Mouse (Mus musculus) MEL-GATA-1-ER (cell line): ENCODE results near the gene Cluap1.
"Not testable (repeated sequence)": the region's sequence is repeated elsewhere in the genome, so short reads cannot be mapped to it uniquely, and the experiment has no call there.

ENCODE experiments used
- DNase-seq: peaks from one replicate; pipeline ENCODE4 v3.0.0-alpha.2; 2012; ENCODE audit warnings: low read depth; ENCODE audit errors: extremely low read depth

Cluap1 gene

GRCm38 (mm10) chr16:3934091-3934490 lies 25.5 kb downstream of the Cluap1 start:
- DNase-seq = no peak

- no peak for DNase-seq
These were observed 26.1 kb downstream of the Cluap1 start for GRCm38 (mm10) chr16:3934701-3935100.

GRCm38 (mm10) chr16:3951141-3951540 lies 42.5 kb downstream of the Cluap1 start:
- DNase-seq = peak; percentile 15

GRCm38 (mm10) chr16:3956369-3956768 lies 47.8 kb downstream of the Cluap1 start:
- no peak for DNase-seq

- no peak for DNase-seq
These were observed 50.7 kb downstream of the Cluap1 start for GRCm38 (mm10) chr16:3959261-3959660.

- no peak for DNase-seq
These were observed 56.4 kb downstream of the Cluap1 start for GRCm38 (mm10) chr16:3964990-3965389.

GRCm38 (mm10) chr16:3965534-3965933 lies 56.9 kb downstream of the Cluap1 start:
- no peak for DNase-seq

GRCm38 (mm10) chr16:3974456-3974855 lies 65.9 kb downstream of the Cluap1 start:
- not testable (repeated sequence) for DNase-seq

GRCm38 (mm10) chr16:3975658-3976057 lies 67.1 kb downstream of the Cluap1 start:
- no peak for DNase-seq

GRCm38 (mm10) chr16:3976251-3976671 lies 67.7 kb downstream of the Cluap1 start, which contains the start of gene Nlrc3:
TSS of gene Nlrc3 (minus strand) at chr16:3976632.
- DNase-seq = no peak

- no peak for DNase-seq
These were observed 68.1 kb downstream of the Cluap1 start for GRCm38 (mm10) chr16:3976712-3977111.

- no peak for DNase-seq
These were observed 73.6 kb downstream of the Cluap1 start for GRCm38 (mm10) chr16:3982173-3982572.

GRCm38 (mm10) chr16:3983146-3983700 lies 74.6 kb downstream of the Cluap1 start:
- no peak for DNase-seq

GRCm38 (mm10) chr16:3988410-3988809 lies 79.8 kb downstream of the Cluap1 start:
- no peak for DNase-seq
